14 mouse cellular contexts compared by ENCODE assay signal in the genomic region with DNA sequence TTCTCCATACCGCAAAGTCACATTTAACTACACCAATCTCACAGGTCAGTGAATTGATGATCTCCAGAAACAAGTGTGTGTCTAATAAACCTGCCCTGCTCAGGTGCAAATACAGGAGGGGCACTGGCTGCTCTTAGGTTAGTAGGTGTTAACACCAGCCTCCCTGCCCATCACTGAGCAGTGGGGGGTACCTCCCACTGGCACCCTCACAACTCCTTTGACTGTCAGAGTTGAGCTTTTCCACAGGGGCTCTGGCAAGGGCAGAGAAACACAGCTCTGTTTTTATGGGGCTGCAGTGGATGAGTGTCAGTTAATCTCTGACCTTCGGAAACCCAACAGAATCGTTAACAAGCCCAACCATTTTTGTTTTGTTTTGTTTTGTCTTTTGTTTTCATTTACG.
"Had no signal": no experiment of that assay in that cellular context is flagged by ENCODE, and none has a peak within 500 bp of the region (broad histone marks: within the 10 kb centered on the region; RNA-seq: fewer than 3 reads in every experiment).

No protein-coding gene starts in this region.

- DNase-seq: kidney, adult 2 months; kidney, postnatal 14 days; left cerebral cortex, postnatal 4 days; lung, embryonic 14.5 days; lung, postnatal 10 days; lung, postnatal 4 days; spleen, adult 18-20 months; thymus, postnatal 36 days had no signal

- H3K9ac ChIP-seq: kidney, embryonic 15.5 days; liver, embryonic 15.5 days; lung, embryonic 14.5 days; midbrain, embryonic 12.5 days; neural tube, embryonic 12.5 days had no signal

- H3K27ac ChIP-seq: kidney, embryonic 15.5 days; liver, embryonic 15.5 days; midbrain, embryonic 12.5 days; neural tube, embryonic 12.5 days had no signal

- H3K36me3 ChIP-seq: kidney, embryonic 15.5 days; liver, embryonic 15.5 days; midbrain, embryonic 12.5 days; neural tube, embryonic 12.5 days had no signal

- H3K4me3 ChIP-seq: kidney, embryonic 15.5 days; liver, embryonic 15.5 days; midbrain, embryonic 12.5 days; myocyte; neural tube, embryonic 12.5 days had no signal

- H3K4me2 ChIP-seq: kidney, embryonic 15.5 days; liver, embryonic 11.5 days; liver, embryonic 15.5 days; lung, embryonic 14.5 days; midbrain, embryonic 12.5 days; neural tube, embryonic 12.5 days had no signal

- H3K9me3 ChIP-seq: kidney, embryonic 15.5 days; liver, embryonic 15.5 days; midbrain, embryonic 12.5 days; neural tube, embryonic 12.5 days had no signal
